In genomic region chr5:36766958-36767703, GRCm38 (mm10) we compare ENCODE assay signal across 11 mouse cellular contexts. TPM values are rescaled to one million over a fixed set of nuclear protein-coding genes. Genes with fewer than 3 reads are reported as not detected.
DNase-seq lines count a peak whose midpoint lies in the region; TF ChIP-seq lines count a peak whose summit lies in the region.
"Had no signal": no experiment of that assay in that cellular context is flagged by ENCODE, and none has a peak within 500 bp of the region (broad histone marks: within the 10 kb centered on the region; RNA-seq: fewer than 3 reads in every experiment).

No protein-coding gene starts in this region.

- peak overlapping the region; percentile 77 for H3K4me3 ChIP-seq in testis, adult 2 months (ENCODE audit: control insufficient read depth, low read depth, low read length)
- no peak overlapping the region for H3K4me3 ChIP-seq in forebrain, embryonic 10.5 days
- H3K4me3 ChIP-seq in midbrain, embryonic 10.5 days = 0 out of 2 replicates have a peak overlapping the region, but pooled peaks have one; percentile 12
- H3K4me3 ChIP-seq: myocyte; stomach, embryonic 15.5 days had no signal

- no peak for DNase-seq in testis, postnatal 14 days (ENCODE audit: low spot score)
- no peak for DNase-seq in forebrain, embryonic 10.5 days (ENCODE audit: extremely low spot score, low spot score)
- peak; percentile 50 for DNase-seq in midbrain, embryonic 10.5 days (ENCODE audit: low spot score)
- DNase-seq in spleen, adult 12 weeks (ENCODE audit: low spot score) = no peak
- DNase-seq in left cerebral cortex, postnatal 25 days (ENCODE audit: low spot score in 2 of 2) = no peak
- no peak for DNase-seq in gastrocnemius, postnatal 25 days
- no peak for DNase-seq in urinary bladder, postnatal 14 days (ENCODE audit: low spot score)

- 43% methylated on average over 10 of the region's 10 CpGs for WGBS in forebrain, embryonic 10.5 days
- 37% methylated on average over 10 of the region's 10 CpGs for WGBS in midbrain, embryonic 10.5 days

- H3K27ac ChIP-seq in testis, adult 2 months (ENCODE audit: control insufficient read depth, insufficient read depth, low read depth, low read length) = no peak overlapping the region; the same call in 1 of the 2 replicates
- peak overlapping the region; percentile 64; the same call in 1 of the 2 replicates for H3K27ac ChIP-seq in forebrain, embryonic 10.5 days
- peak overlapping the region; percentile 78 for H3K27ac ChIP-seq in midbrain, embryonic 10.5 days (replicated peaks)
- H3K27ac ChIP-seq: stomach, embryonic 15.5 days had no signal

- H3K9me3 ChIP-seq in forebrain, embryonic 10.5 days = no peaks in the 10 kb centered on the region
- no peaks in the 10 kb centered on the region for H3K9me3 ChIP-seq in midbrain, embryonic 10.5 days (replicated peaks)
- H3K9me3 ChIP-seq: G1E; stomach, embryonic 15.5 days had no signal

- no peaks in the 10 kb centered on the region for H3K4me1 ChIP-seq in testis, adult 2 months (ENCODE audit: control insufficient read depth, insufficient read depth, low read length)
- H3K4me1 ChIP-seq in forebrain, embryonic 10.5 days = peaks cover 37% of the 10 kb centered on the region
- peaks cover 28% of the 10 kb centered on the region for H3K4me1 ChIP-seq in midbrain, embryonic 10.5 days
- H3K4me1 ChIP-seq: stomach, embryonic 15.5 days had no signal

- H3K36me3 ChIP-seq in testis, adult 2 months (ENCODE audit: control insufficient read depth, insufficient read depth, low read length) = no peaks in the 10 kb centered on the region
- H3K36me3 ChIP-seq in forebrain, embryonic 10.5 days (replicated peaks) = no peaks in the 10 kb centered on the region
- H3K36me3 ChIP-seq in midbrain, embryonic 10.5 days = no peaks in the 10 kb centered on the region
- H3K36me3 ChIP-seq: G1E; stomach, embryonic 15.5 days had no signal

- intact Hi-C loops in left cerebral cortex, postnatal 25 days (cut with DNase I) = no loop called here

- TF ChIP-seq POLR2A in testis, adult 2 months (IDR thresholded peaks at IDR 0.05; ENCODE audit: control insufficient read depth, low read depth, low read length) = peak; percentile 39; the same call in 1 of the 2 replicates

- H3K27me3 ChIP-seq in testis, adult 2 months (ENCODE audit: control insufficient read depth, insufficient read depth, low read length) = no peaks in the 10 kb centered on the region
- no peaks in the 10 kb centered on the region for H3K27me3 ChIP-seq in forebrain, embryonic 10.5 days (ENCODE audit: poor library complexity, severe bottlenecking)
- no peaks in the 10 kb centered on the region for H3K27me3 ChIP-seq in midbrain, embryonic 10.5 days (ENCODE audit: low read depth, poor library complexity, severe bottlenecking)
- H3K27me3 ChIP-seq: stomach, embryonic 15.5 days had no signal

- TF ChIP-seq CTCF in testis, adult 2 months (IDR thresholded peaks at IDR 0.05; ENCODE audit: control insufficient read depth, insufficient read depth, insufficient replicate concordance, low read depth, low read length) = no peak

RNA-seq across cellular contexts. Expression of gene Bloc1s4, which starts 18.7 kb away (rescaled TPM):
- polyA plus RNA-seq in testis, adult 2 months (2012; rRNA removed) = 22.6 and 22.9 TPM in 2 replicates
- 19.7 and 20.6 TPM in 2 replicates for polyA plus RNA-seq in forebrain, embryonic 10.5 days (2016; fragmentation: Nextera tagmentation; extraction: Ambion mirVana)
- 21.1 and 23.5 TPM in 2 replicates for polyA plus RNA-seq in midbrain, embryonic 10.5 days (2016; fragmentation: Nextera tagmentation; extraction: Ambion mirVana)
- 10 to 100 TPM; 16.0 to 21.3 TPM for total RNA-seq in left cerebral cortex, postnatal 25 days (2021)
- 1 to 10 TPM; 6.9 to 8.1 TPM for total RNA-seq in gastrocnemius, postnatal 25 days (2021)

RNA-seq across cellular contexts. Expression of gene Mrfap1, which starts 29.4 kb away (rescaled TPM):
- 76.5 and 86.7 TPM in 2 replicates for polyA plus RNA-seq in testis, adult 2 months (2012; rRNA removed)
- polyA plus RNA-seq in forebrain, embryonic 10.5 days (2016; fragmentation: Nextera tagmentation; extraction: Ambion mirVana) = 435 and 463 TPM in 2 replicates
- 443 and 463 TPM in 2 replicates for polyA plus RNA-seq in midbrain, embryonic 10.5 days (2016; fragmentation: Nextera tagmentation; extraction: Ambion mirVana)
- total RNA-seq in left cerebral cortex, postnatal 25 days (2021) = 100 to 1,000 TPM; 437 to 460 TPM
- total RNA-seq in gastrocnemius, postnatal 25 days (2021) = 100 to 1,000 TPM; 220 to 232 TPM
